Mouse (Mus musculus): ENCODE measurements around the gene Amfr. TPM values are rescaled to one million over a fixed set of nuclear protein-coding genes. Genes with fewer than 3 reads are reported as not detected.

Amfr gene
- 59.9 and 60.4 TPM in 2 replicates for polyA plus RNA-seq (2021; fragmentation: Nextera tagmentation)
- long read RNA-seq, experiment 1, transcript Amfr-201 (14 exons, 3,880 nt), result major isoform, 128 of 216 reads
- long read RNA-seq, experiment 1, partial matches to known transcripts, result 65 of 216 reads
- long read RNA-seq, experiment 1, other reads (novel, unspliced or antisense), result 20 of 216 reads
- long read RNA-seq, experiment 2, transcript Amfr-201 (14 exons, 3,880 nt), result major isoform, 747 of 853 reads
- long read RNA-seq, experiment 2, partial matches to known transcripts, result 52 of 853 reads
- long read RNA-seq, experiment 2, other reads (novel, unspliced or antisense), result 51 of 853 reads

GRCm38 (mm10) chr8:94012013-94012951, at the start of gene Amfr:
TSS of gene Amfr (minus strand) at chr8:94012842.

DNA sequence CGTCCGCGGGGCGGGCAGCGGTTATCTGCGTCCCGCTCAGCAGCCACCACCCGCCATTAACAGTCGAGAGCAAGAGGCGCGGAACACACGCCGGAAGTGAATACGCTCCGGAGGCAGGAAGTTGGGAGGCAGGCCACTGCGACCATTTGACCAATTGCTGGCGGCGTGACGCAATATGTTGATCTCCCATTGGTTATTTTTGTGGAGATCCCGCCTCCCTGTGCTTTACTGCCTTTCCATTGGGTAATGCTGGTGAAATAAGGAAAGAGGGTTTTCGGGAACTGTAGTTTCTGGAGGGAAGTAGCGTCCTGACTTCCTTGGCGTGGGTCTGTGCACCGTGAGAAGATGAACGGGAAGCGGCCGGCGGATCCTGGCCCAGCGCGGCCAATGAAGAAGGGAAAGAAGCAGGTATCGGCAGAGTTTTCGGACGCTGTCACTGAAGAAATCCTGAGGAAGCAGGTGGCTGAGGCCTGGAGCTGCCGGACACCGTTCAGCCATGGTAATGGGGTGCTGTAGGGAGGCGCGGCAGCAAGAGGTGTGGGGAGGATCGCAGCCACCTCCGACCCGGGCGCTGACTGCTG, 24.4 kb upstream of the Amfr start, which contains the start of the genes Nudt21 and Ogfod1:
Gene Nudt21 (minus strand): TSS at position 88 of the 581 bp plus-strand sequence.
Gene Ogfod1 (plus strand): TSS at position 255 of the 581 bp plus-strand sequence.

Small RNAs within 50 kb of the gene (microRNA-seq; reads per million reads assigned to microRNA genes)
- gene Gm24159, result not detected

Other genes starting within 250 kb of the Amfr start
- 120 and 135 TPM in 2 replicates for gene Gnao1, start 202.9 kb downstream of the Amfr start, polyA plus RNA-seq (2021; fragmentation: Nextera tagmentation)
- gene Nudt21, start 24.2 kb upstream of the Amfr start, polyA plus RNA-seq (2021; fragmentation: Nextera tagmentation), result 24.9 and 26.4 TPM in 2 replicates
- gene Ogfod1, start 24.4 kb upstream of the Amfr start, polyA plus RNA-seq (2021; fragmentation: Nextera tagmentation), result 46.5 and 61.5 TPM in 2 replicates
- 9.3 and 10.1 TPM in 2 replicates for gene Bbs2, start 86.1 kb upstream of the Amfr start, polyA plus RNA-seq (2021; fragmentation: Nextera tagmentation)
- not detected in 2 replicates for gene Mt4, start 124.4 kb upstream of the Amfr start, polyA plus RNA-seq (2021; fragmentation: Nextera tagmentation)
- gene Mt3, start 139.8 kb upstream of the Amfr start, polyA plus RNA-seq (2021; fragmentation: Nextera tagmentation), result 1,521 and 1,896 TPM in 2 replicates
- 448 and 450 TPM in 2 replicates for gene Mt2, start 159.8 kb upstream of the Amfr start, polyA plus RNA-seq (2021; fragmentation: Nextera tagmentation)
- 1,161 and 1,492 TPM in 2 replicates for gene Mt1, start 166.2 kb upstream of the Amfr start, polyA plus RNA-seq (2021; fragmentation: Nextera tagmentation)
- gene Nup93, start 201.7 kb upstream of the Amfr start, polyA plus RNA-seq (2021; fragmentation: Nextera tagmentation), result 9.1 and 9.7 TPM in 2 replicates

Data from layer of hippocampus, adult 6 months (tissue).